Mouse (Mus musculus) G1E (cell line): ENCODE measurements around the gene Psma2. TPM values are rescaled to one million over a fixed set of nuclear protein-coding genes. Genes with fewer than 3 reads are reported as not detected.

ENCODE experiments used
- ATAC-seq: 2 replicates; pipeline ENCODE4 v1.8.0; 2016; ENCODE audit warnings: mild to moderate bottlenecking; ENCODE audit not compliant: insufficient number of reproducible peaks, poor library complexity, low FRiP score, severe bottlenecking; ENCODE audit errors: extremely low read depth
- DNase-seq: peaks from one replicate; pipeline ENCODE4 v3.0.0; 2012; ENCODE audit warnings: low spot score
- H3K27me3 ChIP-seq: 2 replicates; pipeline ENCODE4 v1.6.1; 2012; ENCODE audit warnings: mild to moderate bottlenecking, low read length, inconsistent platforms; ENCODE audit not compliant: insufficient read depth
- H3K36me3 ChIP-seq: replicated peaks from 2 replicates; pipeline ENCODE3; 2012; ENCODE audit warnings: mild to moderate bottlenecking, inconsistent platforms
- H3K4me1 ChIP-seq: 2 replicates; pipeline ENCODE4 v1.6.1; 2012; ENCODE audit warnings: low read depth, low read length, inconsistent platforms, mixed read lengths; ENCODE audit not compliant: insufficient read depth
- H3K4me3 ChIP-seq: 2 replicates; pipeline ENCODE4 v1.5.1; 2012; ENCODE audit warnings: low read depth, mild to moderate bottlenecking, inconsistent platforms, low read length, moderate library complexity, mixed read lengths
- H3K9me3 ChIP-seq: replicated peaks from 2 replicates; pipeline ENCODE4 v1.6.1; 2012; ENCODE audit warnings: inconsistent platforms
- CTCF ChIP-seq: IDR thresholded peaks from 2 replicates; pipeline ENCODE4 v1.5.1; 2012; ENCODE audit warnings: low read depth, low read length, inconsistent platforms, mixed read lengths
- GATA1 ChIP-seq: IDR thresholded peaks from 2 replicates; pipeline ENCODE4 v1.6.1; 2012; ENCODE audit warnings: borderline replicate concordance, low read length, inconsistent platforms, mixed read lengths
- GATA2 ChIP-seq: IDR thresholded peaks from 2 replicates; pipeline ENCODE4 v1.6.1; 2012; ENCODE audit warnings: low read depth, low read length, inconsistent platforms, borderline replicate concordance
- POLR2AphosphoS5 ChIP-seq: IDR thresholded peaks from 2 replicates; pipeline ENCODE4 v1.6.1; 2012; ENCODE audit warnings: low read depth, low read length, inconsistent platforms; ENCODE audit not compliant: insufficient replicate concordance
- TAL1 ChIP-seq: conservative IDR thresholded peaks from 2 replicates; pipeline ENCODE4 v1.6.1; 2012; ENCODE audit warnings: low read depth, low read length, inconsistent platforms, mixed read lengths
- polyA plus RNA-seq: library from polyadenylated mRNA; stranded (reverse); fragments of >175 nt; gene quantifications from 2 replicates; pipeline ENCODE4 v1.2.3, GENCODE M21; 2012
- total RNA-seq, 2 experiments: library from RNA; stranded (forward) in 1 of 2; stranded (reverse) in 1 of 2; fragments of 200-1000 nt in 1 of 2; fragments of >200 nt in 1 of 2; fragmentation: Nextera tagmentation in 1 of 2; gene quantifications; 2 replicates each; pipeline ENCODE4 v1.2.3; 2014 to 2017

Gene Psma2
- total and polyA plus RNA-seq, 3 experiments, result 7.9 to 139 (median 58.2) TPM

DNA sequence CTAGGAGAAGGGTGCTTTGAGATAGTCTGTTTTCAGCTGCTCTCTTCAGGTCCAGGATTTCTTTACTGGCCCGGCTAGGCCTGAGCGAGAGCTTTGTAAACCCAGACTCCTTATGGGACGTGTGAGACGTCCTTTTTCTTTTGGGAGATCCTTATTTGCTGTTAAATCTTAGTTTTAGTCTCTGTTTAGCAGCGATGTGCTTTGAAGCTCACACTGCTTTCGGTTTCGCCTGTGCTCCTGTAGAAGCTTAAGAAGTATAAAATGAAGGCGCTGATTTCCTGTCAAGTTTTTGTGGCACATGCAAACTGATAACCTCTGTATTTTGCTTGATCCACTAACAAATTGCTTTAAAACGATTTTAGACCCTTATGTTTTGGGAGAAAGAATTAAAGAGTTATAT lies 513 bp downstream of the Psma2 start:
- Histone ChIP-seq H3K4me3 (peak overlapping the region; percentile 99), H3K27me3 (no peaks in the 10 kb centered on the region), H3K4me1 (peaks cover 27% of the 10 kb centered on the region), H3K36me3 (peaks cover 45% of the 10 kb centered on the region), H3K9me3 (no peaks in the 10 kb centered on the region)
- TF ChIP-seq POLR2AphosphoS5 (no peak), CTCF (no peak), GATA1 (no peak), GATA2 (no peak), TAL1 (no peak)
- ATAC-seq, result no peak
- DNase-seq, result no peak

DNA sequence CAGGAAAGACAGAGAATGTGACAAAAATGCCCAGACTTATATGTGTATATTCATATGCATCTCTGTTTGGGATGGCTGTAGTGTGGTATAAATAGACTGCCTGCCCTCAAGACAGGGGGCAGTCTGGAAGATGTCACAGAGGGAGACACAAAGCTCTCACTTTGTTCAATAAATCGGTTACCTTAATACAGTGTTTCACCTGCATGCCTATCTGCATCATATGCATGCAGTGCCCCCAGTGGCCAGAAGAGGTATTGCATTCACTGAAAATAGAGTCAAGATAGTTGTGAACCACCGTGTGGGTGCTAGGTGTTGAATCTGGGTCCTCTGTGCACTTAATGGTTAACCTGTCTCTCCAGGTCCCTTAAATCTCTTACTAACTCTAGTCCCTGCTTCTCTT lies 5.7 kb downstream of the Psma2 start:
- Histone ChIP-seq H3K27me3 (no peaks in the 10 kb centered on the region), H3K9me3 (no peaks in the 10 kb centered on the region), H3K4me3 (no peak overlapping the region), H3K4me1 (peaks cover 18% of the 10 kb centered on the region), H3K36me3 (peaks cover 68% of the 10 kb centered on the region)
- no peak for TF ChIP-seq GATA2
- no peak for TF ChIP-seq POLR2AphosphoS5
- TF ChIP-seq GATA1, result no peak
- peak; percentile 97 for TF ChIP-seq CTCF
- DNase-seq, result no peak
- ATAC-seq, result peak; percentile 40; the same call in 1 of the 2 replicates

DNA sequence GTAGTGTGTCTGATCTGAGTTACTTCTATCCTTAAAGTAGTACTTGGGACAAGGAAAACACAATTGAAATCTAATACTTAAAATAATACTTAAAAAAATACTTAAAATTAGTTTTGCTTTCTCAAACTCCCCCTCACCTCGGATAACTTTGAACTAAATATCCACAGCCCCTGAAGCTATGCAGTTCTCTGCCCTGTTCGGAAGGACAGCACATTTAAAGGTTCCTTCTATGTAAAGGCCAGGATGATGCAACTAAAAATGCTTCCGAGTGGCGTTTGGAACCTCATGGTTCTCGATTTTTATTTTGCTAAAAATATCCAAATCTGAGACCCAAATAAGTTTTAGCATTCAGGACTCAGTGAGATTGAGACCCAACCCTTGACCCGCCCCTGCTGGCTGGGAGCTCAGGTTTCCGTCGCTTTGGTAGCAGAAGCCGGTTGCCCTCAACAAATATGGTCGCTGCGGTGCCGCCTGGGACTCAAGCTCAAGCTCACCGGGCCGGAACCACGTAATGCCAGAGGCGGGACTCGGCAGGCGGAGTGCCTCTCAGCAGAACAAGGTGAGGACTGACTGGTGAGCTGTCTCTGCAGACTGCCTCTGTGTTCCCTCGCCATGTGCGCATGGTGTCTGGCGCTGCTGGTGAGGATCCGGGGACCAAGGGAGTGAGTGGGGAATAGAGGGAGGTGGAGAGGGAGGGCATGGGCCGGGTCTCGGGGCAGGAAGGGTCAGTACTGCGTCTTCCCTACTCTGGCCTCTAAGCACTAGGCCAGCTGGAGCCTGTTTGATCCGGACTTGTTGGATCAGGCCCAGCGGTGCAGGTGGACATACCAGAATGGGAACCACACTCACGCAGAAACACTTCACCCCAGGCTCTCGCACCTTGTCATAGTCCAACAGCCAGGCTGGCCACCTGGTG lies 16.9 kb downstream of the Psma2 start, which contains the start of gene AW209491:
Gene AW209491, plus strand, starts transcription at position 429 of the 916 bp plus-strand sequence.
- TF ChIP-seq POLR2AphosphoS5 (no peak), GATA2 (no peak), GATA1 (no peak)
- H3K36me3 ChIP-seq, result peaks cover 43% of the 10 kb centered on the region
- DNase-seq (peak; percentile 69), ATAC-seq (peak; percentile 97)
- H3K4me1 ChIP-seq, result peaks cover 20% of the 10 kb centered on the region
- H3K9me3 ChIP-seq, result no peaks in the 10 kb centered on the region
- H3K27me3 ChIP-seq, result no peaks in the 10 kb centered on the region
- H3K4me3 ChIP-seq, result peak within 1 kb of the TSS; percentile 82

DNA sequence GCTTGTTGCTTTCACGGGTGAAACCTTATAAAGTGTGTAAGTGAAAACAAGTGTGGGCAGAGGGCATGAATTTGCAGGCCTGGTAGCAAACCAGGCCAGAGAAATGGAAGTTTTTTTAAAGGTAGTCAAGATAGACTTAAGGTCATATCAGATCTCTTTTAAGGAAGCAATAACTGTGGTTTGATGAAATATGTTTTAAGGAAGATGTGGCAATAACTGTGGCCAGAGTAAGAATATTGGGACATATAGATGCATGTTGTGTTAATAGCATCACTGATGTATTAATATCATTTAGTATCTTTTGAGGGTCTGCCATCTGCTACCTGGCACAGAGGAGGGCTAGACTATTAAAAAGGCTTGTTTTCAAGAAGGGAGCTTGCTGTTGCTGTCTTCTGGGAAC lies 27.0 kb downstream of the Psma2 start:
- no peak for DNase-seq
- H3K9me3 ChIP-seq, result no peaks in the 10 kb centered on the region
- no peaks in the 10 kb centered on the region for H3K27me3 ChIP-seq
- no peaks in the 10 kb centered on the region; the same call in 1 of the 2 replicates for H3K4me1 ChIP-seq
- no peak overlapping the region for H3K4me3 ChIP-seq
- no peak for TF ChIP-seq GATA2
- TF ChIP-seq POLR2AphosphoS5, result no peak
- TF ChIP-seq CTCF, result no peak
- TF ChIP-seq GATA1, result no peak
- TF ChIP-seq TAL1, result no peak
- peaks cover 54% of the 10 kb centered on the region for H3K36me3 ChIP-seq
- ATAC-seq, result no peak

DNA sequence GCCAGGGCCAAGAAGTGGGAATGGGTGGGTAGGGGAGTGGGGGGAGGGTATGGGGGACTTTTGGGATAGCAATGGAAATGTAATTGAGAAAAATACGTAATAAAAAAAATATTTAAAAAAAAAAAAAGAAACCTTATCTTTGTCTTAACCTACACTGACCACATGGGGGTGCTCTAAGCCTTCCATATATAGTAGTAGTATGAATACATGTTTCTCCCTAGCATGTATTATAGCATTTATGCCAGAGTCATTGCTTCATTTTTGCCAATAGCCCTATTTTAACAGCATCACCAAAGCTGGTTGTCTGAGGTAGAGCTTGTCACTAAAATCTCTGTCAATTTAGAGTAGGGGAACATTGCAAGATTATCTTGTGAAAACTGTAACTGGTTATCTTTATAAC lies 36.3 kb downstream of the Psma2 start:
- DNase-seq (no peak), ATAC-seq (no peak)
- Histone ChIP-seq H3K4me1 (no peaks in the 10 kb centered on the region), H3K9me3 (no peaks in the 10 kb centered on the region), H3K27me3 (no peaks in the 10 kb centered on the region), H3K36me3 (no peaks in the 10 kb centered on the region), H3K4me3 (no peak overlapping the region)
- TF ChIP-seq CTCF, result no peak
- TF ChIP-seq GATA1, result no peak
- TF ChIP-seq TAL1, result no peak
- no peak for TF ChIP-seq POLR2AphosphoS5

DNA sequence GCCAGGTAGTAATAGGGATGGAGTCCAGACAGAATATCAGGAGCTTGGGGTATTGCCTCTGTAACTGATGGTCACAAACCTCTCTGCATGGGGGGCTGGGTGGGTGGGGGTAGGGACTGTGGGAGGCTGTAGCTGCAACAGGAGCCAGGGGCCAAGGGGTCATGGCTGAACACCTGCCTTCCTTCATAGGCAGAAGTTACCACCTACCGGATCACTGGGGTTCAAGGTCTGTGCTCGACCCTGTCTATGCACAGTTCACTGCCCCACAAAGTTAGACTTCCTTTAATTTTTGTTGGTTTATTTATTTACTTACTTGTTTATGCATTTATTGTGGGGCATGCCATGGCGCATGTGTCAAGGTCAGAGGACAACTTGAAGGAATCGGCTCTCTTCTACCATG lies 54.1 kb downstream of the Psma2 start:
- Histone ChIP-seq H3K9me3 (no peaks in the 10 kb centered on the region), H3K36me3 (no peaks in the 10 kb centered on the region)
- ATAC-seq, result no peak

DNA sequence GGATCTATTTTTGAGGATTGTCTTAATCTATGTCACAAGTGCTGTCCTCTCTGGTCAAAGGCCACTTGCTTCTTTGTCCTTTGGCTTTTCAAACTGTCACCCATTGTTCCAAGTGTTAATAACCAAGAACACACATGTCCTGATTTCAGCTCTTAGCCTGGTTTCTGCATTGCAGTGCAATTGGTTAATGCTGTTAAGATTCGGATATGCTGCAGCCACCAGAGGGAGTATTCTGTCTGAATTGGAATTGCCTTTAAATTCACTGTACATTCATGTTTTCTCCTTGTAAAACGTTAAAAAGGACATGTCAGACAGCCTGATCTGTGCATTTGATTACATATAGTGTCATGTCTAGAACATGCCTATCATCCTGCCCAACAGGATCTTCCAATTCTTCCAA lies 57.3 kb downstream of the Psma2 start:
- TF ChIP-seq GATA2, result no peak
- no peak for TF ChIP-seq POLR2AphosphoS5
- TF ChIP-seq CTCF, result no peak
- TF ChIP-seq TAL1, result no peak
- H3K4me1 ChIP-seq, result no peaks in the 10 kb centered on the region
- H3K27me3 ChIP-seq, result peaks cover 3% of the 10 kb centered on the region
- H3K36me3 ChIP-seq, result no peaks in the 10 kb centered on the region
- H3K9me3 ChIP-seq, result no peaks in the 10 kb centered on the region
- DNase-seq (no peak), ATAC-seq (no peak)
- no peak overlapping the region for H3K4me3 ChIP-seq

More for the DNA sequence above, 54.1 kb downstream of the Psma2 start:
- no peak for DNase-seq
- Histone ChIP-seq H3K27me3 (peaks cover 3% of the 10 kb centered on the region; the same call in 1 of the 2 replicates), H3K4me1 (no peaks in the 10 kb centered on the region), H3K4me3 (no peak overlapping the region)
- TF ChIP-seq GATA1, result no peak
- no peak for TF ChIP-seq CTCF
- TF ChIP-seq TAL1, result no peak
- TF ChIP-seq POLR2AphosphoS5, result no peak
- TF ChIP-seq GATA2, result no peak
